Mouse (Mus musculus): ENCODE results near the gene Cntnap5c.

GRCm38 (mm10) chr17:57988420-57988819 is 219.1 kb downstream of the Cntnap5c start:
- TF ChIP-seq GATA1 (IDR thresholded peaks at IDR 0.05; ENCODE audit: low read length) (no peak), TAL1 (IDR thresholded peaks at IDR 0.05; ENCODE audit: low read length) (no peak)

All from erythroblast, embryonic 14.5 days (primary cell).